Mouse (Mus musculus) kidney, embryonic 14.5 days (tissue): ENCODE measurements around the gene Lrrc20. TPM values are rescaled to one million over a fixed set of nuclear protein-coding genes. Genes with fewer than 3 reads are reported as not detected.

Experiments
- ATAC-seq: fragments of 200-750 bp; cut with Nextera tagmentation; 2 replicates; pipeline ENCODE4 v1.8.0; 2017; ENCODE audit warnings: moderate number of reproducible peaks, mild to moderate bottlenecking, moderate TSS enrichment, moderate library complexity; ENCODE audit not compliant: low FRiP score, low TSS enrichment
- H3K27ac ChIP-seq: fragments of 300-500 bp; sonication (generic); 2 replicates; pipeline ENCODE4 v1.5.1; 2014; ENCODE audit warnings: low read depth, mild to moderate bottlenecking, low read length, moderate library complexity, mixed read lengths
- H3K27me3 ChIP-seq: fragments of 300-500 bp; sonication (generic); 2 replicates; pipeline ENCODE4 v1.6.1; 2014; ENCODE audit warnings: mild to moderate bottlenecking, low read length; ENCODE audit not compliant: control insufficient read depth, insufficient read depth
- H3K36me3 ChIP-seq: fragments of 300-500 bp; sonication (generic); 2 replicates; pipeline ENCODE4 v1.6.1; 2014; ENCODE audit warnings: low read length, mixed read lengths; ENCODE audit not compliant: control insufficient read depth, insufficient read depth
- H3K4me1 ChIP-seq: fragments of 300-500 bp; sonication (generic); 2 replicates; pipeline ENCODE4 v1.6.1; 2014; ENCODE audit warnings: low read length, mixed read lengths; ENCODE audit not compliant: control insufficient read depth, insufficient read depth
- H3K4me2 ChIP-seq: fragments of 300-500 bp; sonication (generic); replicated peaks from 2 replicates; pipeline ENCODE4 v1.6.1; 2014; ENCODE audit warnings: low read depth, mild to moderate bottlenecking, low read length
- H3K4me3 ChIP-seq: fragments of 300-500 bp; sonication (generic); 2 replicates; pipeline ENCODE4 v1.5.1; 2014; ENCODE audit warnings: mild to moderate bottlenecking, low read length
- H3K9ac ChIP-seq: fragments of 300-500 bp; sonication (generic); 2 replicates; pipeline ENCODE4 v1.6.1; 2014; ENCODE audit warnings: low read depth, mild to moderate bottlenecking, low read length, moderate library complexity
- H3K9me3 ChIP-seq: fragments of 300-500 bp; sonication (generic); 2 replicates; pipeline ENCODE4 v1.6.1; 2016; ENCODE audit warnings: low read length; ENCODE audit not compliant: control insufficient read depth
- WGBS: fragments of 180-500 bp; shearing (Covaris S2); extraction: QIAGEN DNeasy Blood & Tissue Kit; methylation state at CpG from one replicate; pipeline ENCODE4 v1.1.7; 2014; 5-methylcytosine and 5-hydroxymethylcytosine counted together
- polyA plus RNA-seq: library from polyadenylated mRNA; unstranded; fragments of >200 nt; fragmentation: Nextera tagmentation; extraction: Ambion mirVana; gene quantifications from 2 replicates; pipeline ENCODE4 v1.2.1, GENCODE M21; 2014

Gene Lrrc20
- polyA plus RNA-seq, result 6.3 and 9.0 TPM in 2 replicates

DNA sequence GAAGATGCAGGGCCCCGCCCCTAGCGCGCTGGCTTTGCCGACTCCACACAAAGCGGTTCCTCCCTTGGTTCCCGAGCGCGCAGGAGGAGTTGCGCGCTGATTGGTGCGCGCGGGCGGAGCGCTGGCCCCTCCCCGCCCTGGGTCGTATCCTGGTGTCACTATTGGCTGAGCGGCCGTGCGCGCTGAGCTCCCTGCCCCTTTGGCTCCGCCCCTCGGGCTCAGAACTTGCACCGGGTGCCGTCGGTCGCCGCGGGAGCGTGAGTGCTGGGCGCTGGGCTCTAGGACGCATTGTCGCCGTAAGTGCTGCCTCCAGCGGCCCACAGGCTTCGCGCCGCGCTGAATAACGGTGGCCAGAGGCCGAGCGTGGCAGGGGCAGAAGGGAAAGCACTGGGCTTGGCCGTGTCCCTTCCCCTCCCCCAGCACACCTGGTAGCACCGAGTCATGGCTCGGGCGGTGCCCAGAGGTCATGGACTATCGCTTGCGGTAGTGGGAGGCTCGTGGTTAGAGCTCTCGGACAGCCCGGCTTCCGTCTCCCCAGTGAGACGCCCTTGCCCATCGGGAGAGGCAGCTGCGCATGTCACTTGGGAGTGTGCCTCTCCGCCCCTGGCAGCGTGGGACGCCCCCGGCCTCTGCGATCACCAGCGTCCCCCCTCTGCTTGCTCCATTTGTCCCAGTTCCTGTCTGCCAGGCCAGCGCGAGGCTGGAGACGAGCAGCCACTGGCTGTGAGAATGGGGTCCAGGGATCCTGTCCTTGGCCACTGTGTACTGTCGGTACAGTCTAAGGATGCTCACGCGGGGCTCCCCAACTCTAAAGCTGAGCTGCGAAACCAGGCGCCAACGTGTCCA is at the start of gene Lrrc20:
Gene Lrrc20 (plus strand): TSS at position 208 of the 846 bp plus-strand sequence.
- H3K9me3 ChIP-seq, result no peaks in the 10 kb centered on the region
- peak; percentile 98 for ATAC-seq
- no peaks in the 10 kb centered on the region for H3K27me3 ChIP-seq
- H3K9ac ChIP-seq, result peak within 1 kb of the TSS; percentile 69
- peak within 1 kb of the TSS; percentile 69; the same call in 1 of the 2 replicates for H3K27ac ChIP-seq
- H3K36me3 ChIP-seq, result no peaks in the 10 kb centered on the region
- under 1% methylated on average over 70 of the region's 70 CpGs for WGBS
- H3K4me2 ChIP-seq, result peak within 1 kb of the TSS; percentile 97
- H3K4me1 ChIP-seq, result no peaks in the 10 kb centered on the region; the same call in 1 of the 2 replicates
- peak within 1 kb of the TSS; percentile 79 for H3K4me3 ChIP-seq

DNA sequence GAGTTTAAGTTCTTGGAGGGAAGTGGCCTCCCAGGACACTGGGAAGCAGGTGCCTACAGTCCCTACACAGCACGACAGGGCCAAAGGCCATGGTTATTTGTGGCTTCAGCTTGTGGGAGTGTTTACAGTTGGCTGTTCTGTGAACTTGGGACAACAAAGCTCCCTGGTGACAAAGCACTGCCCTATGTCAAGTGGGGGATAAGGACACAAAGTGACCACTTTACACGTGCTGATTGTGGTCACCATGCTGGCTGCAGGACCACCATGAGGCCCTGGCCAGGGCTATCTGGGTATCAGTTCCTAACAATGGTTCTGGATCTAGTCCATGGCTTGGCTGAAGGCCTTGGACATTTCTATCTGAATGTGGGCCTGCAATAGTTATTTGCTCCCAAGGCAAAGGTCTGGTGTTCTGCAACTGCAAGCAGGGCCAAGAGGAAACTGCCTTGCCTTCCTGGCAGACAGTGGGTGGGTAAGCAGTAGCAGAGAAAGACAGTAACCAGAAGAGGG is 49.3 kb upstream of the Lrrc20 start:
- no peak for ATAC-seq
- Histone ChIP-seq H3K27ac (no peak overlapping the region), H3K27me3 (no peaks in the 10 kb centered on the region), H3K9me3 (no peaks in the 10 kb centered on the region), H3K4me2 (no peak overlapping the region), H3K9ac (no peak overlapping the region), H3K4me3 (no peak overlapping the region), H3K4me1 (no peaks in the 10 kb centered on the region), H3K36me3 (peaks cover 19% of the 10 kb centered on the region)
- WGBS, result 30% methylated on average over 2 of the region's 2 CpGs

DNA sequence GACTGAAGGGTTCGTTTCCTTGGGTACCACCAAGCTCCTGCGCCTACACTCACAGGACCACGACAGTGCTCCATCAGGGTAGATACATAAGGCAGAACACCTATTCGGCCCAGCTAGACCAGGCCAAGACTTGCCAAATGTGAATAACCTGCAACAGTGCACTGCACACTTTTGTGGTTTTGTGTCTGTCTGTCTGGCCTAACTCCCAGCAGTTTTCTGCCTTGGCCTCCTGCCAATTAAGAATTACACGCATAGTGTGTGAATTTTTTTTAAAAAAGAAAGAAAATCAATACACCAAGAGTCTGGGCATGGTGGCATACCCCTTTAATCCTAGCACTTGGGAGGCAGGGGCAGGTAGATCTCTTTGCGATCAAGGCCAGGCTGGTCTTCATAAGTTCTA is 47.6 kb upstream of the Lrrc20 start:
- no peak overlapping the region for H3K4me3 ChIP-seq
- no peak overlapping the region for H3K9ac ChIP-seq
- H3K27me3 ChIP-seq, result no peaks in the 10 kb centered on the region
- H3K4me1 ChIP-seq, result no peaks in the 10 kb centered on the region
- peaks cover 31% of the 10 kb centered on the region for H3K36me3 ChIP-seq
- ATAC-seq, result no peak
- no peak overlapping the region for H3K4me2 ChIP-seq
- H3K9me3 ChIP-seq, result no peaks in the 10 kb centered on the region
- no peak overlapping the region for H3K27ac ChIP-seq
- WGBS, result 90% methylated on average over 6 of the region's 6 CpGs

DNA sequence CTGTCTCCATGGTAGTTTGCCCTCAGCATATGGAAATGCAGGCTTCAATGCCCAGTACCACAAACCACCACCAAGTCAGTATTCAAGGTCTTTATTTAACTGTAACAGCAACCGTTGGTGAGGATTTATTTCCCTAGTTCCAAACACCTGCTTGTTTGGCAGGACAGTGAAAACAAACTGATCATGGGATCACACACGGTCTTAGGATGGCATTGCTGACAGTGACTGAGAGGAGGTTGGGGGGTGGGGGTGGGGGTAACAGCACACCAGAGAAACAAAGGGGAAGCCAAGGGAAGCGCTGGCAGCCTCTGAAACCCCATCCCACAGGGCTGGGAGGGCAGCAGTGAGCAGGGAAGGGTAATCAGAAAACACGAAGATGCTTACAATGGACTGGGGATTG is 47.2 kb upstream of the Lrrc20 start:
- no peak overlapping the region for H3K27ac ChIP-seq

DNA sequence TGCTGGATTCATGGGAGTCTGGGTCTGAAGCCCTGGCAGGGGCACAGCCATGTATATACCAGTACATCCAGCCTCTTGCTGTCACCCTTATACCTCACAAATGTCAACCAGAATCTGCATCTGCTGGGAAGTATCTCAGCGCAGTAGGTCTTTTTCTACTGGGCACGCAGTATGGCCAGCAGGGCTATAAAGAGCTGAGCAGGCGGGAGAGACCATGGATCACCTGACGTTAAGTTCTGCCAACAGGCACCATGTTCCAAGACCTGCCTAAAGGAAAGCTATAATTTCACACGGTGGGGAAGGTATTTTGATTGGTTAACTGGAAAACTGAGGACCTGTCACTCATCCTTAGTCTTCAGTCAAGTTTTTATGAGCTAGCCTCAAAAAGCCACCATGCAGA is 46.6 kb upstream of the Lrrc20 start:
- WGBS, result 94% methylated on average over 5 of the region's 5 CpGs
- Histone ChIP-seq H3K27ac (no peak overlapping the region), H3K9me3 (no peaks in the 10 kb centered on the region), H3K36me3 (peaks cover 42% of the 10 kb centered on the region), H3K9ac (no peak overlapping the region), H3K4me1 (no peaks in the 10 kb centered on the region), H3K27me3 (no peaks in the 10 kb centered on the region), H3K4me3 (no peak overlapping the region), H3K4me2 (no peak overlapping the region)
- no peak for ATAC-seq

More for the DNA sequence above, 47.2 kb upstream of the Lrrc20 start:
- Histone ChIP-seq H3K27me3 (no peaks in the 10 kb centered on the region), H3K4me3 (no peak overlapping the region), H3K9me3 (no peaks in the 10 kb centered on the region), H3K9ac (no peak overlapping the region), H3K4me2 (no peak overlapping the region), H3K4me1 (no peaks in the 10 kb centered on the region), H3K36me3 (peaks cover 36% of the 10 kb centered on the region)
- no peak for ATAC-seq
- 62% methylated on average over 4 of the region's 4 CpGs for WGBS

DNA sequence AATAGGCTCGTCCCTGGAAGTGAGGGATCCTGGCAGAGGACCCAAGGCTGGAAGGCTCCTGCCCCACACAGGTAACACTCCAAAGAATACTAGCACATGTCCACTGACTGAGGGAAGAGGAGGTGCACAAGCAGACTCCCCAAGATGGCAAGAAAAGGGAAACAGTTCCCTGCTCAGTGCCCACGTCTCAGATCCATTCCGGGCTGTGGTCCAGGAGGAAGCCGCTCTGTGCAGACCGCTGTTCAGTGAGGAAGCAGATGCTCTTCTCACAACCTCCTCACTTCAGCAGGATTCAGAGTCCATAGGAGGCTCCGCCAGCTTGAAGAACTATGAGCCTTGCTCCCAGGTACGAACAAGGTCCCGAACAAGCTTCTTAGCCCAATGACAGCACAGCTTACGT is 44.2 kb upstream of the Lrrc20 start:
- H3K9ac ChIP-seq, result no peak overlapping the region
- 93% methylated on average over 9 of the region's 9 CpGs for WGBS
- H3K9me3 ChIP-seq, result no peaks in the 10 kb centered on the region
- H3K36me3 ChIP-seq, result peaks cover 55% of the 10 kb centered on the region
- no peak for ATAC-seq
- no peaks in the 10 kb centered on the region for H3K4me1 ChIP-seq
- H3K4me2 ChIP-seq, result no peak overlapping the region
- no peaks in the 10 kb centered on the region for H3K27me3 ChIP-seq
- H3K4me3 ChIP-seq, result no peak overlapping the region
- no peak overlapping the region for H3K27ac ChIP-seq

DNA sequence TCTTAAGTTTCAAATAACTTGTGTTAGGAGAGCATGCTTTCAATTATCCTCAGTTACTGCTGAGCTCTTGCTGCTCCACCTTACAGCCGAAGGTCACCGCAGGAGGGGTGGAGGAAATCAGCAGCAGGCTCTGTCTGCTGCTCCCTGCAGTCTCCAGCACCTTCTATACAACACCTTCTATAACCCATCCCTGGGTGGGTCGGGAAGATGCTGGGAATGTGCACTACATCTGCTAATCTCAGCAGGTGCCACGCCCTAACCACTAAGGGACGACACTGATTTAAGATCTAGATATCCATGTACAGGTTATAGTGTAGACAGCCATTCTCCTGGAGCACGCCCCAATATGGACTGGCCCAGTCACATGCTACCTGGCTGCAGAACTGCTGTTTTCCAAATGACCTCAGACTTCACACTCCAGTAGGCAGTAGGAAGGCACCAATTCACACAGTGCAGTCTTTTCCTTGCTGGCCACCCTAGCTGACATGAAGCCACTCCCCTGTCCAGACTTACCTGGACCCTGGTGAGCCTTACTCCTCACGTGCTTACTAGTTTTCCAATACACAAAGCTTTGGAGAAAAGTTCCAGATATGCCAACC is 35.3 kb upstream of the Lrrc20 start:
- H3K36me3 ChIP-seq, result peaks cover 6% of the 10 kb centered on the region; the same call in 1 of the 2 replicates
- no peak overlapping the region for H3K27ac ChIP-seq
- H3K4me2 ChIP-seq, result no peak overlapping the region
- H3K4me1 ChIP-seq, result peaks cover 20% of the 10 kb centered on the region
- H3K9ac ChIP-seq, result no peak overlapping the region
- no peak for ATAC-seq
- H3K27me3 ChIP-seq, result no peaks in the 10 kb centered on the region
- H3K9me3 ChIP-seq, result no peaks in the 10 kb centered on the region
- no peak overlapping the region for H3K4me3 ChIP-seq
- 88% methylated on average over 7 of the region's 7 CpGs for WGBS

DNA sequence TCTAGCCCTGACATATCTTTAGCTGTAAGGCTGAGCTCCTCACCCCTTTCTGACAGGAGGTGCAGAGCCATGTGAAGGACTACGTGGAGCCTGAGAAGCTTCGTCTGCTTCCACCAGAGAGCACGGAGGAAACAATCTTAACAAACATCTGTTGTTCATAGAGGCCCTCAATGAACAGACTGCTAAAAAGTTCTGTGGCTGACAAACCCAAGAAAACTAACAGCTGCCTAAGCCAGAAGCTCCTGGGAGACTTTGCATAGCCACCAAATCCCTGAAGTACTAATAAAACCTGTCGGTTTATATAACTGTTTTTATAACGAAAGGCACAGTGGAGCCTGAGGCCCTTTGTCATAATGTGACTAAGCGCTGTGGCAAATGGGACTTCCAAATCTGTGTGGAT is 32.1 kb upstream of the Lrrc20 start:
- 59% methylated on average over 6 of the region's 6 CpGs for WGBS
- H3K9me3 ChIP-seq, result no peaks in the 10 kb centered on the region
- no peaks in the 10 kb centered on the region for H3K27me3 ChIP-seq
- ATAC-seq, result no peak
- H3K4me2 ChIP-seq, result no peak overlapping the region
- H3K4me3 ChIP-seq, result no peak overlapping the region
- no peak overlapping the region for H3K9ac ChIP-seq
- peaks cover 15% of the 10 kb centered on the region for H3K36me3 ChIP-seq
- H3K4me1 ChIP-seq, result peaks cover 24% of the 10 kb centered on the region
- H3K27ac ChIP-seq, result no peak overlapping the region; the same call in 1 of the 2 replicates

DNA sequence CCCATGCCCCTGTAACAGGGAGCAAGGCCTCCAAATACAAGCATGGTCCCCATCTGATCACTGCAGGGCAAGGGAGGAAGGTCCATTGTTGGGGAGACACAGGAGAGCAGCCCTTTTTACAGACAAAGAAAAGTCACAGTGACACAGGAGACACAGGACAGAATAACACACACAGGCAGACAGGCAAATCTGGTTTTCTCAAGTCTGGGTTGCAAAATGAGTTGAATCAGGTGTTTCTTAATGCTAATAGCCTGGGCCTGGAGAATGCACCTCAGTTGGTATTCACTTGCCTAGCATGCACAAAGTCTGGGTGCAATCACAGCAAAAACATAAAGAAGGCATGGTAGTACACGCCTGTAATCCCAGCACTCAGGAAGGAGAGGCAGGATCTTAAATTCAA is 31.7 kb upstream of the Lrrc20 start:
- no peak overlapping the region; the same call in 1 of the 2 replicates for H3K27ac ChIP-seq

More for the DNA sequence above, 31.7 kb upstream of the Lrrc20 start:
- H3K27me3 ChIP-seq, result no peaks in the 10 kb centered on the region
- no peak overlapping the region for H3K4me2 ChIP-seq
- peaks cover 25% of the 10 kb centered on the region for H3K4me1 ChIP-seq
- peaks cover 16% of the 10 kb centered on the region for H3K36me3 ChIP-seq
- H3K9ac ChIP-seq, result no peak overlapping the region
- WGBS, result 42% methylated on average over 1 of the region's 1 CpGs
- no peaks in the 10 kb centered on the region for H3K9me3 ChIP-seq
- no peak overlapping the region for H3K4me3 ChIP-seq
- no peak for ATAC-seq
